Mouse (Mus musculus) ES-Bruce4 (cell line): ENCODE measurements at regions not wholly inside any gene's neighbourhood (a gene's known extent, or its start where the extent isn't known, plus 50 kb on each side); places are given as distances from the start of the nearest gene placed in this dataset.

Experiments
- CTCF ChIP-seq: IDR thresholded peaks from one replicate; pipeline ENCODE4 v1.8.1; 2011; ENCODE audit warnings: low read depth, low read length
- EP300 ChIP-seq: IDR thresholded peaks from 2 replicates; pipeline ENCODE4 v1.6.1; 2011; ENCODE audit warnings: low read depth, low read length; ENCODE audit not compliant: insufficient read depth

- TF ChIP-seq CTCF (no peak), EP300 (no peak)
These were observed 332.7 kb upstream of the Adamts16 start for GRCm38 (mm10) chr13:71174335-71174734.
